Comparison of ENCODE assay signal across 10 mouse cellular contexts in genomic region chr11:21036161-21036916, GRCm38 (mm10). TPM values are rescaled to one million over a fixed set of nuclear protein-coding genes. Genes with fewer than 3 reads are reported as not detected.
A peak's percentile ranks its signal among the peaks of the same experiment; 100 is the strongest.
DNase-seq lines count a peak whose midpoint lies in the region; ATAC-seq and TF ChIP-seq lines count a peak whose summit lies in the region.
"Had no signal": no experiment of that assay in that cellular context is flagged by ENCODE, and none has a peak within 500 bp of the region (broad histone marks: within the 10 kb centered on the region; RNA-seq: fewer than 3 reads in every experiment).

No protein-coding gene starts in this region.

- no peaks in the 10 kb centered on the region for H3K9me3 ChIP-seq in lung, embryonic 14.5 days (ENCODE audit: low read depth, low read length)
- no peaks in the 10 kb centered on the region for H3K9me3 ChIP-seq in heart, embryonic 14.5 days (ENCODE audit: control insufficient read depth, low read length)
- H3K9me3 ChIP-seq: hindbrain, embryonic 15.5 days had no signal

- intact Hi-C loops in gastrocnemius, postnatal 36 days (cut with DNase I), result no loop called here

- H3ac ChIP-seq in myocyte (ENCODE audit: control insufficient read depth, insufficient read length), result no peak overlapping the region

- peak overlapping the region; percentile 72 for H3K27ac ChIP-seq in lung, embryonic 14.5 days (ENCODE audit: low read depth)
- H3K27ac ChIP-seq in heart, embryonic 14.5 days (replicated peaks in 1 of 2; ENCODE audit: control insufficient read depth in 1 of 2, insufficient read depth in 1 of 2, low read depth in 2 of 2, low read length in 2 of 2), result no peak overlapping the region
- H3K27ac ChIP-seq: hindbrain, embryonic 15.5 days had no signal

- peak; percentile 73 for ATAC-seq in lung, embryonic 14.5 days (ENCODE audit: insufficient read depth)
- no peak for ATAC-seq in heart, embryonic 14.5 days (ENCODE audit: insufficient number of reproducible peaks, insufficient read depth, low FRiP score, low read depth)

- H3K4me1 ChIP-seq in lung, embryonic 14.5 days (ENCODE audit: insufficient read depth), result peaks cover 16% of the 10 kb centered on the region
- H3K4me1 ChIP-seq in lung, adult 2 months (ENCODE audit: control insufficient read depth, insufficient read depth, low read length), result peaks cover 14% of the 10 kb centered on the region
- peaks cover 12 to 16% of the 10 kb centered on the region in 2 experiments; a peak in 3 of 4 replicates for H3K4me1 ChIP-seq in heart, embryonic 14.5 days (ENCODE audit: control insufficient read depth in 2 of 2, insufficient read depth in 2 of 2, low read length in 2 of 2)

- H3K4me3 ChIP-seq in lung, embryonic 14.5 days (ENCODE audit: low read depth, low read length), result no peak overlapping the region
- H3K4me3 ChIP-seq in lung, adult 2 months (replicated peaks; ENCODE audit: extremely low read depth, low read depth, low read length), result no peak overlapping the region
- H3K4me3 ChIP-seq in heart, embryonic 14.5 days (ENCODE audit: control insufficient read depth in 1 of 2, insufficient read depth in 1 of 2, low read depth in 1 of 2, low read length in 2 of 2), result no peak overlapping the region
- H3K4me3 ChIP-seq in myocyte, result no peak overlapping the region
- H3K4me3 ChIP-seq: hindbrain, embryonic 15.5 days had no signal

- WGBS in lung, embryonic 14.5 days, result 37% methylated on average over 7 of the region's 7 CpGs
- 16% methylated on average over 7 of the region's 7 CpGs for WGBS in lung, adult 2 months
- 32% methylated on average over 7 of the region's 7 CpGs for WGBS in heart, embryonic 14.5 days

- H3K79me2 ChIP-seq in myocyte (ENCODE audit: control insufficient read depth, insufficient read depth), result no peaks in the 10 kb centered on the region

- no peak for TF ChIP-seq POLR2A in lung, adult 2 months (IDR thresholded peaks at IDR 0.05; ENCODE audit: borderline replicate concordance, extremely low read depth, low read depth, low read length)
- TF ChIP-seq POLR2A in myocyte (IDR thresholded peaks at IDR 0.05; ENCODE audit: insufficient read length, low read depth), result no peak

- TF ChIP-seq CTCF in lung, embryonic 14.5 days (IDR thresholded peaks at IDR 0.05; ENCODE audit: low read depth), result no peak
- TF ChIP-seq CTCF in lung, adult 2 months (IDR thresholded peaks at IDR 0.05; ENCODE audit: insufficient read depth, low read length), result no peak

- no peaks in the 10 kb centered on the region for H3K27me3 ChIP-seq in lung, embryonic 14.5 days (ENCODE audit: insufficient read depth, low read length)
- H3K27me3 ChIP-seq in heart, embryonic 14.5 days (ENCODE audit: control insufficient read depth, insufficient read depth, low read length), result no peaks in the 10 kb centered on the region
- H3K27me3 ChIP-seq in myocyte (ENCODE audit: control insufficient read depth, insufficient read depth, insufficient read length), result no peaks in the 10 kb centered on the region
- H3K27me3 ChIP-seq: hindbrain, embryonic 15.5 days had no signal

- peak; percentile 10 for DNase-seq in gastrocnemius, postnatal 10 days
- no peak for DNase-seq in gastrocnemius, postnatal 36 days
- peak; percentile 81 for DNase-seq in lung, embryonic 14.5 days
- DNase-seq in lung, adult 2 months, result no peak
- DNase-seq in adrenal gland, postnatal 10 days, result no peak
- DNase-seq in testis, postnatal 14 days (ENCODE audit: low spot score), result no peak
- DNase-seq: right cerebral cortex, postnatal 4 days had no signal

- no peak overlapping the region for H3K9ac ChIP-seq in lung, embryonic 14.5 days
- H3K9ac ChIP-seq in heart, embryonic 14.5 days (ENCODE audit: low read length), result no peak overlapping the region
- H3K9ac ChIP-seq: hindbrain, embryonic 15.5 days had no signal

- H3K36me3 ChIP-seq in lung, embryonic 14.5 days (ENCODE audit: insufficient read depth), result no peaks in the 10 kb centered on the region
- H3K36me3 ChIP-seq in heart, embryonic 14.5 days (ENCODE audit: control insufficient read depth, insufficient read depth, low read length), result no peaks in the 10 kb centered on the region
- H3K36me3 ChIP-seq in myocyte (ENCODE audit: control insufficient read depth, insufficient read depth), result no peaks in the 10 kb centered on the region
- H3K36me3 ChIP-seq: hindbrain, embryonic 15.5 days had no signal

- H3K4me2 ChIP-seq in lung, embryonic 14.5 days, result 0 out of 2 replicates have a peak overlapping the region, but pooled peaks have one; percentile 29
- peak overlapping the region; percentile 24; the same call in 1 of the 2 replicates for H3K4me2 ChIP-seq in heart, embryonic 14.5 days (ENCODE audit: low read length)
- peak overlapping the region; percentile 24 for H3K4me2 ChIP-seq in myocyte (ENCODE audit: low read depth)
- H3K4me2 ChIP-seq: hindbrain, embryonic 15.5 days had no signal

TF ChIP-seq in myocyte, 11 proteins besides CTCF, POLR2A, EP300 and RAD21:
- TF ChIP-seq TCF12 (IDR thresholded peaks at IDR 0.05; ENCODE audit: insufficient read depth, poor library complexity, severe bottlenecking), result no peak
- TF ChIP-seq MAX (IDR thresholded peaks at IDR 0.05; ENCODE audit: low read depth), result no peak
- no peak for TF ChIP-seq MYOG (IDR thresholded peaks at IDR 0.05; ENCODE audit: control insufficient read depth in 1 of 3, insufficient read depth in 1 of 3, insufficient read length in 2 of 3, low read depth in 2 of 3)
- no peak for TF ChIP-seq POLR2AphosphoS2 (IDR thresholded peaks at IDR 0.05; ENCODE audit: insufficient read length, low read depth)
- TF ChIP-seq REST (IDR thresholded peaks at IDR 0.05; ENCODE audit: insufficient read depth, insufficient read length), result no peak
- no peak for TF ChIP-seq CEBPB (IDR thresholded peaks at IDR 0.05; ENCODE audit: insufficient read depth, poor library complexity, severe bottlenecking)
- no peak for TF ChIP-seq E2F4 (IDR thresholded peaks at IDR 0.05; ENCODE audit: insufficient read depth)
- no peak for TF ChIP-seq SRF (IDR thresholded peaks at IDR 0.05; ENCODE audit: control insufficient read depth, insufficient read length, low read depth)
- no peak for TF ChIP-seq USF1 (IDR thresholded peaks at IDR 0.05; ENCODE audit: low read depth)
TF ChIP-seq in myocyte: peak in this region for 0.

RNA-seq across cellular contexts. Expression of gene Peli1, which starts 54.8 kb away (rescaled TPM):
- total RNA-seq in gastrocnemius, postnatal 10 days (2021), result 10 to 100 TPM; 15.5 to 16.5 TPM
- 10 to 100 TPM; 11.0 to 11.4 TPM for total RNA-seq in gastrocnemius, postnatal 36 days (2021)
- 55.0 and 57.2 TPM in 2 replicates for polyA plus RNA-seq in lung, embryonic 14.5 days (2014; fragmentation: Nextera tagmentation; extraction: Ambion mirVana)
- 24.4 and 36.2 TPM in 2 replicates for polyA plus RNA-seq in lung, adult 2 months (2012; rRNA removed)
- polyA plus RNA-seq in heart, embryonic 14.5 days (2014; fragmentation: Nextera tagmentation; extraction: Ambion mirVana), result 26.8 and 27.2 TPM in 2 replicates
- 3.3 TPM for polyA plus RNA-seq in myocyte (2012; fragmentation: generic; extraction: Trizol)
- 10 to 100 TPM; 21.1 to 21.2 TPM for total RNA-seq in adrenal gland, postnatal 10 days (2021)

Comparison
In these comparisons a context has a peak if more than half of its experiments do, and no peak if none do; other contexts are left out.
1. DNase-seq: peak in gastrocnemius, postnatal 10 days (single experiment) and lung, embryonic 14.5 days (single experiment); none in gastrocnemius, postnatal 36 days (0 of 2), lung, adult 2 months (single experiment), adrenal gland, postnatal 10 days (single experiment) and testis, postnatal 14 days (single experiment).
2. Peak in every context shown above with its lines, with median percentiles within 50 percentile points of each other: H3K4me2 ChIP-seq.